Mouse (Mus musculus): ENCODE results near the gene Mtif2.

DNA sequence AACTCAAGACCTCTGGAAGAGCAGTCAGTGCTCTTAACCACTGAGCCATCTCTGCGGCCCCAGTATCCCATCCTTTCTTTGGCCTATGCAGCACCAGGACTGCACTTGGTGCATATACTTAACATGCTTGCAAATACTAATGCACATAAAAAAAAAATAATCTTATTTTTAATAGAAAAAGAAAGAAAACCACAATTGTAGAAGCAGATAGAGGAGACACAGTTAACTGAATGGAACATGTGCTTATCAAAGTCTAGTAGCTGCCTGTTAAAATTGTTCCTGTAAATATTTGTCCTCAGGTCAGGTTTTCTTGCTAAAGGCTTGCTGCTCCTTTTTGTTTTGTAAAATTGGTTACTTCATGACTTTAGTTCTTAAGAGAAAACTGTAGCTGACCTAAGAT, 12.0 kb downstream of the Mtif2 start:
- TF ChIP-seq CTCF (IDR thresholded peaks at IDR 0.05; ENCODE audit: low read depth) (no peak), EP300 (optimal IDR thresholded peaks at IDR 0.05) (no peak)
